Mouse (Mus musculus) E14TG2a.4 (cell line): ENCODE data around the gene Gm43064.

Experiments used
- CTCF ChIP-seq: conservative IDR thresholded peaks from 2 replicates; pipeline ENCODE4 v1.5.1; 2014; ENCODE audit warnings: low read length
- NANOG ChIP-seq: IDR thresholded peaks from 2 replicates; pipeline ENCODE4 v1.6.1; 2014; ENCODE audit warnings: borderline replicate concordance, low read length, mixed read lengths

DNA sequence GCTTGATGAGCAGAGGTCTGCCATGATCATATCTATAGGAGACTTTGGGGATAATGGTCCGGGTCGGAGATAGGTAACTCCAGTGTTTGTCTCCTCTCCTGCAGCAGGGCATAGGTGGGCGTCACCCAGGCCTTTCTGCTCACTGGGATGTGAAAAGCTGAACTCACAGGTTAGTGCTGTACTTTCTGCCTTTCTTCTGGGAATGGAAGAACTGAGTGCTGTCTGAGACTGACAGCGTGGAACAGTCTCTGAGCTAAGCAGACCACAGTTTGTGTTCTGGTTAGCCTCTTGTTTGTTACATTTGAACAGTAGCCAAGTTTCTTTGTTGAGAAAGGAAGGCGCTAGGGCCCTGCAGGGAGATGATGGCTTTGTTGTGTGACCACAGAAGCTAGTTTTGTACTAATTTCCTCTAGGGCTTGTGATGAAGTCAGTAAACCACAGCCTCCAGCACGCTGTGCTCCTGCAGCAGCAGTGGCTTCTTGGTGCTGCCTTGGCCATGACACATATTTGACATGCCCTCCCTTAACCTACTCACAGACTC is 50.5 kb downstream of the Gm43064 start:
- TF ChIP-seq CTCF (no peak), NANOG (no peak)
